Mouse (Mus musculus): ENCODE measurements around the gene Upk1b. TPM values are rescaled to one million over a fixed set of nuclear protein-coding genes. Genes with fewer than 3 reads are reported as not detected.

Gene Upk1b
- polyA plus RNA-seq, 2 experiments = 0.73 to 2.0 TPM

DNA sequence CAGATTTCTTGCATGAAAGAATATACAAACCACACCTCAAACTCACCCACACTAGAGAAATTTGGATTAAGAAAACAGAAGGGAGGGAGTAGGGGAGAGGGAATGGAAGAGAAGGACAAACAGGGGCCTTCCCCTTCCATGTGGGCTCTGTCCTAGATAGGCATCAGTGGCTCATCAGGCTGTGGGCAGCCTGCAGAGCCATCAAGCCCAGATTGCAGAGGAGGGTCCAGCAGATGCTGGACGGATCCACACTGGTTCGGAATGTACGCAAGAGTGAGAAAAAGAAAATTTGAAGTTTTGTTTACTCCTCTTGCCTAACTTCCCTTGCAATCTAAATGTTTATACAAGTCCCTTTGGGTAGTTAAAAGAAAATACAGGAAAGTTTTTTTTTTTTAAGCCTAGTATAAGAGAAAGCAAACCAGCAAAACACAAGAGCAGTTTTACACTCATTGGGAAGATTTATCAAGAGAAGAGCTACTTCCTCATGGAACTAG is 1.1 kb downstream of the Upk1b start:
- no peak overlapping the region for H3K9ac ChIP-seq (replicated peaks)
- H3K27ac ChIP-seq = no peak overlapping the region
- TF ChIP-seq EP300 (IDR thresholded peaks at IDR 0.05; ENCODE audit: low read depth) = no peak
- TF ChIP-seq CTCF (IDR thresholded peaks at IDR 0.05; ENCODE audit: low read depth) = no peak
- WGBS (ENCODE audit: insufficient replicate concordance) = 61% methylated on average over 3 of the region's 3 CpGs
- no peaks in the 10 kb centered on the region for H3K9me3 ChIP-seq (ENCODE audit: control insufficient read depth, low read length)
- no peaks in the 10 kb centered on the region for H3K27me3 ChIP-seq (ENCODE audit: control insufficient read depth, insufficient read depth, low read length)
- DNase-seq (ENCODE audit: low read depth in 3 of 3, low spot score in 3 of 3) (no peak), ATAC-seq (ENCODE audit: insufficient read depth) (no peak)
- no peaks in the 10 kb centered on the region for H3K36me3 ChIP-seq (replicated peaks; ENCODE audit: control insufficient read depth, insufficient read depth, low read depth)
- H3K4me1 ChIP-seq (replicated peaks; ENCODE audit: control insufficient read depth in 2 of 2, insufficient read depth in 2 of 2, low read length in 1 of 2) = no peaks in the 10 kb centered on the region
- no peak overlapping the region for H3K4me3 ChIP-seq (ENCODE audit: insufficient read depth in 1 of 2, low read depth in 2 of 2, low read length in 2 of 2)
- no peak overlapping the region for H3K4me2 ChIP-seq (ENCODE audit: low read depth)

DNA sequence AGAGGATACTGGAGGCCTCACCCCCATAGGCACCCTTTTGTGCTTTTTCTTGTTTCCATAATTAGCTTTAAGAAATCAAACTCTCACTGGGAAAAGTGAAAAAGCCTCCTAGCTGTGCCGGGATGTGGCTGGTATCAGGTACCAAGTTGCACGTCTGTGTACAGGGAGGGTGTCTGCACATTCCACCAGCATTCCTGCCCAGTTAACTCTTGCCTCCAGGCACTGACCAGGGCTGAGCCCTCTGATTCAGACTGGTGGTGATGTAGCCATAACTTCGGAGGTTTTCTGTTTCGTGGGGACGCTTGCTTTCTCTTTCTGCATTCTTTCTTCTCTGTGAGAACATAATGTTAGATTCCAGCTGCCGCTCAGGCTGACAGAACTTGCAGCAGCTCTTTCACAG is 7.0 kb downstream of the Upk1b start:
- Histone ChIP-seq H3K9ac (replicated peaks) (no peak overlapping the region), H3K4me2 (ENCODE audit: low read depth) (no peak overlapping the region), H3K27ac (no peak overlapping the region), H3K9me3 (ENCODE audit: control insufficient read depth, low read length) (no peaks in the 10 kb centered on the region), H3K4me3 (ENCODE audit: insufficient read depth in 1 of 2, low read depth in 2 of 2, low read length in 2 of 2) (no peak overlapping the region), H3K36me3 (replicated peaks; ENCODE audit: control insufficient read depth, insufficient read depth, low read depth) (no peaks in the 10 kb centered on the region), H3K4me1 (replicated peaks; ENCODE audit: control insufficient read depth in 2 of 2, insufficient read depth in 2 of 2, low read length in 1 of 2) (no peaks in the 10 kb centered on the region), H3K27me3 (ENCODE audit: control insufficient read depth, insufficient read depth, low read length) (no peaks in the 10 kb centered on the region)
- no peak for DNase-seq (ENCODE audit: low read depth in 3 of 3, low spot score in 3 of 3)
- TF ChIP-seq EP300 (IDR thresholded peaks at IDR 0.05; ENCODE audit: low read depth) = no peak
- no peak for TF ChIP-seq CTCF (IDR thresholded peaks at IDR 0.05; ENCODE audit: low read depth)
- 55% methylated on average over 6 of the region's 6 CpGs for WGBS (ENCODE audit: insufficient replicate concordance)
- ATAC-seq (ENCODE audit: insufficient read depth) = no peak

DNA sequence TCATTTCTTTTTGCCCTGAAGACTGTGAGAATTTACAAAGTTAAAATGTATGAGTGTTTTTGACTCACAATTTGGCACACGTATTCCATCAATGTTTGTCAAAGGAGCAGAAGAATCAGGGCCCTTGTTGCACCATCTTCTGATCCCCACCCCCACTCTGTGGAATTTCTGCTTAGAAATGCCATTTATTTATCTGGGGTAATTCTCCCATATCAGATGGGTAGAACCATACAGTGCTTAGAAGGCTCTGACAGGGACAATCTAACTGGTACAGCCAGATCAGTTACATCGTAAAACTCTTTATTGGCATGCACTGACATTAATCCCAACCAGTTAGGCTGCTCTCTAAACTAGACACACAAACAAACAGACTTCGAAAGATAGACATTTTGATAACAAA is 10.2 kb downstream of the Upk1b start:
- no peak for ATAC-seq (ENCODE audit: insufficient read depth)

DNA sequence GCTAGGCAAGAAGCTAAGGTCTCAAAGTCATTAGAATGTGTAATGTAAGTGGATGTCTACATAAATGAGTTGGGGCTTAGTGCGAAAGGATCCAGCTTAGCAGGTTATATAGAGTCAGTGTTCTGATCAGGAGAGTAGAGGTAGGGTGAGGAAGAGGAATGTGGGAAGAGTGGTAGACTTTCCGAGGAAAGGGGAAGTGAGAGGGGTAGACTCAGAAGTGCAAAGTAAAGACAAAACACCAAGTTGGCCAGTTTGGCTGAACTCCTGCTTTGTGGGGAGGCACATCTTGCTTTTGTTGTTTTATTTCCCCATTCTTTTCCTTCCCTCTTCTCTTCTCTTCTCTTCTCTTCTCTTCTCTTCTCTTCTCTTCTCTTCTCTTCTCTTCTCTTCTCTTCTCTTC is 11.1 kb downstream of the Upk1b start:
- Histone ChIP-seq H3K27ac (no peak overlapping the region), H3K4me3 (ENCODE audit: insufficient read depth in 1 of 2, low read depth in 2 of 2, low read length in 2 of 2) (no peak overlapping the region), H3K9me3 (ENCODE audit: control insufficient read depth, low read length) (no peaks in the 10 kb centered on the region), H3K27me3 (ENCODE audit: control insufficient read depth, insufficient read depth, low read length) (no peaks in the 10 kb centered on the region), H3K36me3 (replicated peaks; ENCODE audit: control insufficient read depth, insufficient read depth, low read depth) (no peaks in the 10 kb centered on the region), H3K9ac (replicated peaks) (no peak overlapping the region), H3K4me2 (ENCODE audit: low read depth) (no peak overlapping the region), H3K4me1 (replicated peaks; ENCODE audit: control insufficient read depth in 2 of 2, insufficient read depth in 2 of 2, low read length in 1 of 2) (no peaks in the 10 kb centered on the region)
- ATAC-seq (ENCODE audit: insufficient read depth) (no peak), DNase-seq (ENCODE audit: low read depth in 3 of 3, low spot score in 3 of 3) (no peak)
- whole genome bisulfite sequencing (ENCODE audit: insufficient replicate concordance) = 46% methylated on average over 2 of the region's 2 CpGs
- TF ChIP-seq CTCF (IDR thresholded peaks at IDR 0.05; ENCODE audit: low read depth) = no peak
- TF ChIP-seq EP300 (IDR thresholded peaks at IDR 0.05; ENCODE audit: low read depth) = no peak

More for the DNA sequence above, 10.2 kb downstream of the Upk1b start:
- Histone ChIP-seq H3K4me2 (ENCODE audit: low read depth) (no peak overlapping the region), H3K9me3 (ENCODE audit: control insufficient read depth, low read length) (no peaks in the 10 kb centered on the region), H3K36me3 (replicated peaks; ENCODE audit: control insufficient read depth, insufficient read depth, low read depth) (no peaks in the 10 kb centered on the region), H3K4me3 (ENCODE audit: insufficient read depth in 1 of 2, low read depth in 2 of 2, low read length in 2 of 2) (no peak overlapping the region), H3K27me3 (ENCODE audit: control insufficient read depth, insufficient read depth, low read length) (no peaks in the 10 kb centered on the region), H3K4me1 (replicated peaks; ENCODE audit: control insufficient read depth in 2 of 2, insufficient read depth in 2 of 2, low read length in 1 of 2) (no peaks in the 10 kb centered on the region), H3K27ac (no peak overlapping the region), H3K9ac (replicated peaks) (no peak overlapping the region)
- DNase-seq (ENCODE audit: low read depth in 3 of 3, low spot score in 3 of 3) = no peak
- WGBS (ENCODE audit: insufficient replicate concordance) = 64% methylated on average over 3 of the region's 3 CpGs
- TF ChIP-seq EP300 (IDR thresholded peaks at IDR 0.05; ENCODE audit: low read depth) (no peak), CTCF (IDR thresholded peaks at IDR 0.05; ENCODE audit: low read depth) (no peak)

DNA sequence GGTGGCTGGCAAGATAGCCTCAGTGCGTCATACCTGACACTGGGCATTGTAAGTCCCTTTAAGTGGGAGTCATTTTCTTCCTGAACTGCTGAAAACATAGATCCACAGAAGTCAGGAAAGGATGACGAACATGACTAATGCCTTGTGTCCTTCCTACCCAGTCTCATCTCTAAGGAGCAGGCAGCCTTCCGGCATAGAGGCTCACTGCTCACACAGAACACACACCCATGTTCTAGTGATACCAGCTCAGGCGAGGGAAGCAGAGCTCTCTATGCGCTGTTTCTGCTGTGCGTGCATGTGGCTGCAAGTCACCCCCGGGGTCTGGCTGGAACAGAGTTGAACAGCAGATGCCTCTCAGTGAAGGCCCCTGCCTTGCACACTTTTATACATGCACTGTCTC is 14.8 kb downstream of the Upk1b start:
- no peaks in the 10 kb centered on the region for H3K36me3 ChIP-seq (replicated peaks; ENCODE audit: control insufficient read depth, insufficient read depth, low read depth)
- no peaks in the 10 kb centered on the region for H3K9me3 ChIP-seq (ENCODE audit: control insufficient read depth, low read length)
- H3K4me3 ChIP-seq (ENCODE audit: insufficient read depth in 1 of 2, low read depth in 2 of 2, low read length in 2 of 2) = no peak overlapping the region
- 65% methylated on average over 7 of the region's 7 CpGs for WGBS (ENCODE audit: insufficient replicate concordance)
- TF ChIP-seq CTCF (IDR thresholded peaks at IDR 0.05; ENCODE audit: low read depth) (no peak), EP300 (IDR thresholded peaks at IDR 0.05; ENCODE audit: low read depth) (no peak)
- no peak overlapping the region for H3K9ac ChIP-seq (replicated peaks)
- ATAC-seq (ENCODE audit: insufficient read depth) (no peak), DNase-seq (ENCODE audit: low read depth in 3 of 3, low spot score in 3 of 3) (no peak)
- no peak overlapping the region for H3K27ac ChIP-seq
- no peaks in the 10 kb centered on the region for H3K27me3 ChIP-seq (ENCODE audit: control insufficient read depth, insufficient read depth, low read length)
- no peak overlapping the region for H3K4me2 ChIP-seq (ENCODE audit: low read depth)
- no peaks in the 10 kb centered on the region for H3K4me1 ChIP-seq (replicated peaks; ENCODE audit: control insufficient read depth in 2 of 2, insufficient read depth in 2 of 2, low read length in 1 of 2)
